Mouse (Mus musculus) cerebellum, adult 11 months (tissue): ENCODE results near the gene Pabpn1l.

Experiments used
- DNase-seq: peaks from one replicate; pipeline ENCODE4 v3.0.0; 2022

Gene Pabpn1l

DNA sequence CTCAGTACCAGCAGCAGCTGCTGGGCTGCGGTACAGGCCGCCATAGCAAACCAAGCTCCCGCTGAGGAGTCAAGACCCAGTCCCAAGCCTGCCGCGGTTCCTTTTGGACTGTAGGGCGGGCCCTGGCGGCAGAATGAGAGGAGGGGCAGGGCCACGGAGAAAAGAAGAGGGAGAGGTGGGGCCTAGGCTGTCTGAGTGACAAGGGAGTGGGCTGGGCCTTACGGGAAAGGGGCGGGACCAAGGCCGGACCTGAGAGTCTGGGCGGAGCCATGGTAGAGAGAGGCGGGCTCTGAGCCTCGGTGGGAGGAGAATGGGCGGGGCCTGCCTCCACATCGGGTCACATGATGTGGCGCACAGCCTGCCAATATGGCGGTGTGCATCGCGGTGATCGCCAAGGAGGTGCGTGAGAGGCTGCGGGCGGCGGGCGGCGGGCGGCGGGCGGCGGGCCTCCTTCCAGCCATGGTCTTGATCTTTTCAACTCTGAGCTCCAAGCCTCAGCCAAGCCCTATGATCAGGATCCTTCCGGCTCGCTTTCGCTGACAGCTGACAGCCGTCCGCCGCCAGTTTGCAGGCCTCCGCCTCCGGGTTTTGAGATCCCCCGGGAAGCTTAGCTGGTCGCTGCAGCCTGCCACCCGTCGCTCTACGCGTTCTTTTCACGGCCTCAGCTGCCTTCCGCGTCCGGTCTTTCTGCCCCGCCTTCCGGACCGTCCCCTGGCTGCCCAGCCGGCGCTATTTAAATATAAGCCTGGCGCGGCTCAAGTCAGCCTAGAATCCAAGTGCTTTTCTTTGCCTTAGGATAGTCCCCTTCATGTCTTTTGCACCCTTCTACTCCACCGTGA lies 11.0 kb downstream of the Pabpn1l start, which contains the start of the genes Galns and Trappc2l:
TSS of gene Galns (minus strand) at position 169 of the 839 bp plus-strand sequence.
TSS of gene Trappc2l (plus strand) at position 346 of the 839 bp plus-strand sequence.
- peak; percentile 96 for DNase-seq

GRCm38 (mm10) chr8:122610612-122611277 lies 11.8 kb downstream of the Pabpn1l start:
- no peak for DNase-seq

- DNase-seq = no peak
These were observed 12.3 kb downstream of the Pabpn1l start for GRCm38 (mm10) chr8:122610209-122610608.

GRCm38 (mm10) chr8:122606810-122607209 lies 15.7 kb downstream of the Pabpn1l start:
- no peak for DNase-seq

DNA sequence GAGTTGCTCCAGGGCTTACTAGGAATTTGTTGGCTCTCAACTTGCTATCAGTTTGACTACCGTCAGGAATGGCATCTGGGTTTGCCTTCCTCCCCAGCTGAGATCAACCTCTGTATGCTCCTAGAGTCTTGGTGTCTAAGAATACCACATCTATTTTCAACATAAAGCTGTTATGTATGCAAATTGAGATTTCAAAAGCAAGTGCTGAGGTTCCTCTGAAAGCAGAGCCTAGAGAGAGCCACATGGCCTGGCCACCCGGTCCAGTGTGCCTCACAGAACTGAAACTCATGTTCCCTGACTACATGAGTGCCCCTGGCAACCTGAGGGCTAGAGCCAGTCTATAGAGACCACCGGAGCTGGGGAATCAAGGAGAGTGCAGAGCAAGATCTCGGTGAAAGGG lies 17.2 kb downstream of the Pabpn1l start:
- DNase-seq = no peak

- no peak for DNase-seq
These were observed 17.9 kb downstream of the Pabpn1l start for GRCm38 (mm10) chr8:122604640-122605039.

- no peak for DNase-seq
These were observed 21.9 kb downstream of the Pabpn1l start for GRCm38 (mm10) chr8:122600666-122601065.

DNA sequence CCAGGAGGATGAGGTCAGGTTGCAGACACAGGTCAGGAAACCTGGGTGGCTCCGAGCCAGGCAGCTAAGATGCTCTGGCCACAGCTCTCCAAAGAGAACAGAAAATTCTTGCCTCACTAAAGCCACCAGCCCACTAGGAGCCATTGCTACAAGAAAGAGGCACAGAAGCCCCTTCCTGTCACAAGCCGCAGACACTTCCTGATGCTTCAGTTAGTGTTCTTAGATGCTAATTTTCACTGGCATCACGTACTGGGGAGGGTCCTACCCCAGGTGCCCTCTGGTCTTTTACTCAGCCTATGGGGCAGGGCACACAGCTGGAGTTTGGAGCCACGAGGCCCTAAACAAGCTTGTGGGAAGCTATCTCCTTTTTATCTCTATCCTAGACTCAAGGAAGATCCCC lies 26.5 kb downstream of the Pabpn1l start:
- DNase-seq = no peak

DNA sequence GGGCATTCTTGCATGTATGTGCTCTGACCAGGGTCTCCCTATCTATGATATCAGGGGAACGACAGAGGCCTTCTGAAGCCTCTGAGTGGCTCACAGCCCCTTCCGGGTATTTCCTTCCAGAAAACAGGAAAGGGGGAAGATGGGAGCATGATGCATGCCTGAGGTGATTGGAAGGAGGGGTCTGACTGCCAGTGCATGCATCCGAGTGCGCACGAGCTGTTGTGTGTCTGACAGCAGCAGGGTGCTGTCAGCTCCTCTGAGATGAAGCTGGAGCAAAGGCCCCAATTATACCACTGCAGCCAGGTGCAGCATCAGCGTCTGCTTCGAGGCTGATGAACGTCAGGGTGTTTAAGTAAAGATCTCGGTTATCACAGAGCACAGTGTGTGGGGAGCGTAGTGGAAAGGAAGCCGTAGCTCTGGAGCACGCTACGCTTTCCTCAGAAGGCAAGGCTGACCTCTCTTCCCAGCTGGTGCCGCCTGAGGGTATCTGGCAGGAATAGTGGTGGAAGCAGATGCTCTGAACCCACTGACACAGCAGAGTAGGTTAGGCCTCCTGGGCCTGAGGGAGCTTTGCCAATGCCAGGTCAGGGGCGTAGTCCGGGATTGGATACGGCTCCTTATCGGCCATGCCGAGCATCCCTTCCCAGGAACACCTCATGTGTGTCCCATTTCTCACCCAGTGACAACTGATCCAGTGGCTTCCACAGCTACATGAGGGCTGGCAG lies 28.6 kb downstream of the Pabpn1l start:
- DNase-seq = peak; percentile 56

GRCm38 (mm10) chr8:122593240-122593639 lies 29.3 kb downstream of the Pabpn1l start:
- DNase-seq = no peak

GRCm38 (mm10) chr8:122586749-122587148 lies 35.8 kb downstream of the Pabpn1l start:
- no peak for DNase-seq

DNA sequence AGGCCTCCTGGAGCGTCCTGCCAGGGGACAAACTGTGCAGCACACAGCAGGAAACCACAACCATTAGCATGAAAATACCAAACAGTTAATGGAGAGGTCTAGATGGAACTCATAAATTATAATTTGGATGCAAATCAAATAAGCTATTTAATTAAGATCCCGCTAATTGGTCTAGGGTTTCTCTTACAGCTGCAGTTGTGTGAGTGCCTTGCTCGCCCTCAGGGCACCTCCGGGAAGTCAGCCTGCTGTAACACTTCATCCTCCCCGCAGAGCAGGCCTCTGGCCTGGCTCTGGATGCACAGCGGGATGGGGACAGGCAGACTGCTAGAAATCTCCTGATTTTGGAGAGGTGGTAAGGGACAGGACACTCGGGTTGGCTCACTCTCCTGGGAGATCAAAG lies 36.4 kb downstream of the Pabpn1l start:
- no peak for DNase-seq

- DNase-seq = no peak
These were observed 37.1 kb downstream of the Pabpn1l start for GRCm38 (mm10) chr8:122585411-122585891.

- DNase-seq = no peak
These were observed 37.6 kb downstream of the Pabpn1l start for GRCm38 (mm10) chr8:122584981-122585380.

GRCm38 (mm10) chr8:122580926-122581325 lies 41.6 kb downstream of the Pabpn1l start:
- DNase-seq = no peak

GRCm38 (mm10) chr8:122579196-122579595 lies 43.3 kb downstream of the Pabpn1l start:
- DNase-seq = no peak

DNA sequence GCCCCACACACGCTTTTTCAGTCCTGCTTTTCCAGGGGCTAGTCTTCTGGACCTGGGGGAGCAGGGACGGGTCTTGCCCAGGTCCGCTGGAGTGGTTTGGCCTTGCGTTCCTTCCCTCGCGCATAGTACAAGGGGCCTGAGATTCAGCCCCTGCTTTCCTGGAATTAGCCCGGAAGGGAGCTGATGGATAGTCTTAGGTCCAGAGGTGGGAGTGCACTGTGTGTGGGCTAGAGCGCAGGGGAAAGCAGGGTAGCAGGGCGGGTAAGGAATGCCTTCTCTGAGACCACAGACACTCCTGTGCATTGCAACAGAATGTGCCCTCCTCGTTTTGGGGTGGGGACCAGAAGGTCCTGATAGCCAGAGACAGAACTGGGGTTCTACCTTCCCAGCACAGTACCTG lies 45.4 kb downstream of the Pabpn1l start:
- DNase-seq = no peak

DNA sequence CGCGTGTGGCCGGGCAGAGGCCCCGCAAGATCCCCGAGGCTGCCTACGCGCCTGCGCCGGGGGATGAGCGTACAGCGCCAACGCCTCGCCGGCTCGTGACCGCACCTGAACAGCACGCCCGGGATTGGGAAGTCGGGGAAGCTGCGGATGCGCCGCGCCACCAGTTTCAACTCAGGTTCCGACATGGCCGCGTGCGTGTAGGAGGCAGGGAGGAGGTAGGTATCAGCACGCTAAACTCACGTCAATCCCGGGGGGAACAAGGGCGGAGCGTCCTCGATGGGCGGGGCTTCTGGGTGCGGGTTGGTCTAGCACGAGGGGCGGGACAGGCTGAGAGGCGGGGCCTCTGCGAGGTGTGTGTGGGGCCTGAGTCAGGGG lies 45.9 kb downstream of the Pabpn1l start, which contains the start of gene Aprt:
TSS of gene Aprt (minus strand) at position 262 of the 375 bp plus-strand sequence.
- DNase-seq = peak; percentile 95

GRCm38 (mm10) chr8:122575735-122576647 lies 46.5 kb downstream of the Pabpn1l start:
- no peak for DNase-seq

GRCm38 (mm10) chr8:122575286-122575685 lies 47.3 kb downstream of the Pabpn1l start:
- DNase-seq = no peak

DNA sequence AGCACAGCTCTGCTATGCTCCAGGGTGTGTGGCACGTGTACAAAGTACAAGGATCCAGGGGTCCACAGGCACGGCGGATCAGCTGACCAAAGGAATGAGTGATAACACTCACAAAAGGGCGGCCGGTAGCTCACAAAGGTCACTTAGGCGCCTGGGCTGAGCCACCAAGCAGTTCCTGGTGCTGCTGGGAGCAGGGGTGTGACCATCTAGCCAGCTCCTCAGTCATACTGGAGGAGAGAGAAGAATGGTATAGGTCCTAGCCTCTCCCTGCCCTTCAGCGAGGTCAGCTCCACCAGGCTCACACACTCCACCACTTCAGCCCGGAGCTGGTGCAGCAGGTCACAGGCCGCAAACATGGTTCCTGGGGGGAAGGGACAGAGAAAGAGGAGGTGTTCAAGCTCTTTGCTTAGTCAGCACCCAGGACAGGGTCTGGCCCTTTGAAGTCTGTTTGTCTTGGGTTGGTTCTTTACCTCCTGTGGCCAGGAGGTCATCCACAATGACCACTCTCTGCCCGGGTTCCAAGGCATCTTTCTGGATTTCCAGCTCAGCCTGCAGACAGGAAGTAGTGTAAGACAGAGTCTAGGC lies 47.8 kb downstream of the Pabpn1l start:
- DNase-seq = no peak

- no peak for DNase-seq
These were observed 48.3 kb downstream of the Pabpn1l start for GRCm38 (mm10) chr8:122574264-122574663.
